Mouse (Mus musculus) ovary, postnatal 36 days (tissue): ENCODE results near the gene Nutf2-ps1.
"Not testable (repeated sequence)": the region's sequence is repeated elsewhere in the genome, so short reads cannot be mapped to it uniquely, and the experiment has no call there.

Experiments used
- DNase-seq: peaks from one replicate; pipeline ENCODE4 v3.0.0; 2022; ENCODE audit warnings: low spot score, mixed read lengths

Nutf2-ps1 gene

DNA sequence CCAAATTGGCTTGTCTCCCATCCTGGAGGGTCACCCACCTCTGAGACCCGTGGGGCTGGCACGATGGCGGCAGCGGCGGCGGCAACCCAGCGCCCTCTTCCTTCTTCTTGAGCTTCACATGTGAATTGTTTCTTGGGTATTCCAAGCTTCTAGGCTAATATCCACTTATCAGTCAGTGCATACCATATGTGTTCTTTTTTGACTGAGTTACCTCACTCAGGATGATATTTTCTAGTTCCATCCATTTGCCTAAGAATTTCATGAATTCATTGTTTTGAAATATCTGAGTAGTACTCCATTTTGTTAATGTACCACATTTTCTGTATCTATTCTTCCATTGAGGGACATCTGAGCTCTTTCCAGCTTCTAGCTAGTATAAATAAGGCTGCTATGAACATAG, at the start of gene Nutf2-ps1:
TSS of gene Nutf2-ps1 (minus strand) at position 101 of the 400 bp plus-strand sequence.
- not testable (repeated sequence) for DNase-seq

- no peak for DNase-seq
Measured at GRCm38 (mm10) chr19:53638041-53638440, 49.2 kb upstream of the Nutf2-ps1 start.

- no peak for DNase-seq
Measured at GRCm38 (mm10) chr19:53621681-53622080, 32.8 kb upstream of the Nutf2-ps1 start.

- no peak for DNase-seq
Measured at GRCm38 (mm10) chr19:53608921-53609320, 20.1 kb upstream of the Nutf2-ps1 start.

- DNase-seq = no peak
Measured at GRCm38 (mm10) chr19:53601363-53601655, 12.4 kb upstream of the Nutf2-ps1 start.

DNA sequence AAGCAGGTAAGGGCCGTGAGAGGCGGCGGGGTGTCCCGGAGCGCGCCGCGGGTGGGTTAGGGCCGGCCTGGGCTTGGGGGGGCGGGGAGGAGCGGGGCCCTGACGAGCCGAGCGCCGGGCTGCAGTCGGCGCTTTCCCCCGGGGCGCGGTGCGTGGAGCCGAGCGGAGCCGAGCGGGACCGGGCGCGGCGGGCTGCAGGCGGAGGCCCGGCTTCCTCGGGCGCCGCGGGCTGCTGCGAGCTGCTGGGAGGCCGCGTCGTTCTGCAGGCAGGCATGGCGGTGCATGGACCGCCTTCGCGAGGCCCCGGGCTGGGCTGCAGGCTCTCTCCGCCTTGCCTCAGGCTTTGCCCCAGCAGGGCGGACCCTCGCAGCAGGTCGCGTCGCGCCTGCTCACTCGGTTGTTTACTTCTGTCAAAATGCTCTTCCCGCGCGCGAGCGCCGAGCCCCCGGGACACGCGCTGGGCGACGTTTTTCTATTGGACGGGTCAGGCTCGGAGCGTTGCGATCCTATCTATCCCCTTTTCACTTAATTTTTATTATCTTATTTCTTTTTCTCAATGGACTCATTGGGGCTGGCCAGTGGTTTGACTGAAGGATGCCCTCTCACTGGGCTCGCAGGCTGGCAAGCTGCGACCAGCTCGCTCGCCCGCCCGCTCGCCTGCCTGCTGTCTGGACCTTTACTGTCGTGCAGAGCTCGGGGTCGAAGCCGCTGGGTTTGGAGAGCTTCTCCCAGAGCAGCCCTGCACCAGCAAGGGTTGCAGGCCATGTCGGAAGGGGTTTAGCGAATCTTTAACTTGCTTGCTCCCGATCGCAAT, 11.9 kb upstream of the Nutf2-ps1 start:
- DNase-seq = peak; percentile 68

DNA sequence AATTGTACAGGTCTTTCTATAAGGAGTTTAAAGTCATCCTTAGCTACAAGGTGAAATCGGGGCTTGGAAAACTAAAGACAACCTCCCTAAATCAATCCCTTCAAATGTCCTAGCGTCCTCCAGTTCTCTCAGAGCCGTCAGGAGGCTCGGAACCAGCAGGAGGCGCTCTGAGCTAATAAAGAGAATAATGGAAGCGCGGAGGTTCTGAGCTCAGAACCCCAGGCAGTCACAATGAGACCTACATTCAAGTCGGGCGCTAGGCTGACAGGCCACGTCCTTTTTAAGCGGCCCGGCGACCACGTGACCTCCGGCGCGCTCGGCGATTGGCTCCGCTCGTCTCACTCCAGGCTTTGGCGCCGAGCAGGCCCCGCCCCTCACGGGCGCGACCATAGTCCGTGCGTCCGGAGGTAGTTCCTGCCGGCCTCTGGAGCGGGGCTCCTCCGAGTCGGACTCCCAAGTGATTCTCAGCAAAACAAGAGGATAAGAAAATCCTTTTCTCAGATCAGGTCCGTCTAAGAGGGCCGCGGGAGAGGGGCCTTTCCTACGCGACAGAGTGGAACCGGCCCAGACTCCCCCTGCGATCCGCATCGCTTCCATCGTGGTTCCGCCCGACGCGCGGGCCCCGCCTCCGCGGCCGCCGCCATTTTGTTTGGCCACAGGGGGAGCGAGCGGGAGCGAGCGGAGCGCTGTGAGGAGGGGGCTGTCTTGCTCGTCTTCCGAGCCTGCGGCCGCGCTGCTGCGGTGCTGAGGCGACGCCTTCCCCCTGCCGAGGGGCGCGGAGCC, 11.1 kb upstream of the Nutf2-ps1 start, which contains the start of gene Smc3:
TSS of gene Smc3 (plus strand) at position 642 of the 783 bp plus-strand sequence.
- DNase-seq = peak; percentile 99

DNA sequence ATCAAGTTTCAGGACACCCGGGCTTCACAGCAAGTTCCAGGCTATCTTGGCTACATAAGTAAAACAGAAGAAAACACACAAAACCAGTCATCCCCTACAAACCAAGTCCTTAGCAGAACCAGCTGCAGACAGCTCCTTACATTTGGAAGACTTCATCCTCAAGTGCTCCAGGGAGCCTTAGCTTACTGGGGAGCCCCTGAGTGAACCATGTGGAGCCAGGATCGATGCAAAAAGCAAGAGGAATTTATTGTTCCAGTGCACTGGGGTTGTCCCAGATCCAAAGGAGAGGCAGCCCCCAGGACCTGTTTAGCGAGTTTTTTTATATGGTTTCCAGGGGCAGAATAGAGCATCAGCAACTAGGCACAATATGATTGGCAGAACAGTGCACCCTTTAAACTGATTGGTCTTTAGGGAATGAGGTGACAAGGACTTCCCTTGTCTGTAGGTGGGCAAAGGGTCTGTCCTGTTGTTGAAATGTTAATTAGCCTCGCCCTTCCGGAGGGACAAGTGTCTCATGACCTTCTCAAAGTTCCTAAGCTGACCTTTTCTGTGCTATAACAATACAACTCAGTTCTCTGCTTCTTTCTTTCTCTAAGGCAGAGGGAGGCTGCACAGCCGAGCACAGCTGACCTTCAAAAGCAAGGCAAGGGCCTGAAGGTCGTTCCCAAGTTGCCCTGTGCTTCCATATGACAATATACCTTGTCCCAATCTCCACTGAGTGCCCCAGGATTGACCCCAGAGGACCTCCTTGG, 8.0 kb upstream of the Nutf2-ps1 start:
- no peak for DNase-seq

GRCm38 (mm10) chr19:53587686-53588085, 1.2 kb downstream of the Nutf2-ps1 start:
- DNase-seq = not testable (repeated sequence)

DNA sequence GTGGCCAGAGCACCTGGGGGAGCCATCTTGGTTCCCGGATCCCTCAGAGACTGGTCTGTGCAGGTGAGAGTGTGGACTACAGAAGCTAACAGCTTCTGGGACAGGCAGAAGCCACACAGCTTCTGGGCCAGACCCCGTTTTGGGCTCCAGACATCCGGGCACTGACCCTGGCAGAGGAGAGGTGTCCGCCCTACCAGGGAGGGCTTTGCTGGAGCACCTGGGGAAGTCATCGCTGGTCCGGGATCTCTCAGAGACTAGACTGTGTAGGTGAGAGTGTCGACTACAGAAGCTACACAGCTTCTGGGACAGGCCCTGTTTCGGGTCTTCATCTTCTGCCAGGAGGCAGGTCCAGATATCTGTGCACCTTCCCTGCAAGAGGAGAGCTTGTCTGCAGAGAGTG, 8.6 kb downstream of the Nutf2-ps1 start:
- not testable (repeated sequence) for DNase-seq

DNA sequence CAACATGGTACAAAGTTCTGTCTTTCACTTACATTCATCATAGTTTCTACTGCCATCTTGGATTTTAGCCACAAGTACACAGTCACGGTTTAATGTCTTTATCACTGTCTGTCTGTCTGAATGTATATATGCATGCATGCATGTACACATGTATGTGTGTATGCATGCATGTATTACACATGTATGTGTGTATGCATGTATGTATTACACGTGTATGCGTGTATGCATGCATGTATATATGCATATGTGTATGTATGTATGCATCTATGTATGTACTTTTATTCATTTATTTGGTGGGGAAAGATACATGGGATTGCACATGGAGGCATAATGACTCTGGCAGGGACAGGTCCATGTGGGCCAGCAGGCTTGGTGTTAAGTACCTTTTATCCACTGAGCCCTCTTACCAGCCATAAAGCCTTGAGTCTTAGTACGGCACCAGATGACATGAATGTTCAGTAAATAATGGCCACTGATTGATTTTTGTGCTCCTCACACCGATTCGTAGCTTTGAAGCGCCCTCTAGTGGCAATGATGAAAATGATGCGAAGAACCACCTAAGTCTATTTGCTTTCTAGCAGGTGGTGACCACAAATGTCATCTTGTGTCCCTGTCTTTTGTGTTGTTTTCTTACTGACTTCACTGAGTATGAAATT, 10.1 kb downstream of the Nutf2-ps1 start:
- no peak for DNase-seq

DNA sequence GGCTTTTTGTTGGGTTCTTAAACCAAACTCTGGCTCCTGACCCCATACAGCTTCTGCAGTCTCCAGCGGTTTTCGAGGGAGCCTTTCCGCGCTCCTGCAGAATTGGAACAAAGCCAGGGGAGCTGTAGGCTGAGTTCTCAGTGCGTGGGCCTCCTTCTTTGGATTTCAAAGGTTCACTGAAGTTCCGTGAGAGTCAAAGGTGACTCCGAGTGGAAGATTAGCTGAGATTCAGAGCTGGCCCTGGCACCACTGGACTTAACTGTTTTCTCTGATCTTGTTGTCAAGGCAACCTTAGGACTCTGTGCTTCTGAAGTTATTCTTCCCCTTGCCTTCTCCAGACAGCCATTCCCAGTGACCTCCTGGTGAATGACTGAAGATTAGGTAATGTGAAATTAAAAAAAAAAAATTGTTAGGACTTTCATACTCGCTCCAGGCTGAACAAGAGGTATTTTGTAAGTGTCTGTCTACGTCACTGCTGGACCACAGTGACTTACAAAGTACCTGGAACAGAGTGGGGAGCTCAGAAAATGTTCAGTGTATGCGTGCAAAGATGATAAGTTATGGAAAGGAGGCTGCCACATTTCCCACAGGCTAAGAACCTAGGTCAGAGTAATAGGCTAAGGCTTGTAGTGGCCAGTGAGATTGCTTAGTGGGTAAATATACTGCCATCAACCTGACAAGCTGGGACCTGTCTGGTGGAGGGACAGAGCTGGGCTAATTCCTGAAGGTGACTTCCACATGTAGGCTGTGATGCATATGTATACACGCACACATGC, 11.7 kb downstream of the Nutf2-ps1 start:
- DNase-seq = peak; percentile 32

DNA sequence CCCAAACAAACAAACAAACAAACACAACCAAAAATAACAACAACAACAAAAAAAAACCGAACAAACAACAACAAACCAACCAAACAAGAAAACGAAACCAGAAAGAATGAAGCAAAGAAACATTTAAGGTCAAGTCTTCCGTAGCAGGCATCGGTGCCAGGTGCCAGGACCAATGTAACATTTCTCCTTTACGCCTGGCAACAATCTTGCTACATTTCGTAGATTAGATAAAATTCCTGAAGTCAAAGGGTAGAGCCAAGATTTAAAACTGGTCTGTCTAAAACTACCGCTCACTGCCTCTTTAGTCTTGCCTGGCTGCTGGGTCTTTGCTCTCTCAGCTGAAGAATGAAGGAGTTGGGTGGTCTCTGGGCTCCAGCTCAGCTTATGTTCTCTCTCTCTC, 12.8 kb downstream of the Nutf2-ps1 start:
- DNase-seq = no peak

DNA sequence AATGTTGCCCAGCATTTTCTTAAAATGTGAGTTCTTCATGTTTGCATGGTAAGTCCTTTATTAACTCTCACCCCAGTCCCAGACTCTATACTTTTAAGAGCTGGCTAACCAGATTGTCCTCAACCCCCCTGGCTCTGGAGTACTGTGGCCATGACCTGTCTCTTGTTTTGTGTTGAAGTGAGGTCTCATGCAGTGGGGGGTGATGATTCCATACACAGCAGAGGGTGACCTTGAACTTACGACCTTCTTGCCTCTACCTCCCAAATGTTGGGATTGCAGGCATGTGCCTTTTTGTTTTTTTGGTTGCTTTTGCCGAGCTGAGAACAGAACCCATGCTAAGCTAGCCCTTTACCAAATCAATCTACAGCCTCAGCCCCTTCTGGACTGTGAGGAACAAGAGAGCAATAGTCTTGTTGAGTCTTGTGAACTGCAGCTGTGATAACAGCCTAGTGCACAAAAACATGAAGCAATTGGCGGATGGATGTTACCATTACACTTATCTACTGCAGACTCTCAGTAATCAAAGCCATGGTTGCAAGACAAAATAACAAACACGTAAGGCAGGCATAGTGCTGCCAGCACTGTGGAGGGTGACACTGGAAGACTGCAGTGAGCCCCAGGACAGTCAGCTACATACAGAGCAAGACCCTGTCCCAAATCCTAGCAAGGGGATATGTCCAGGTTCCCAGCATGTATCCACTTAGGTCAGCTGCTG, 13.4 kb downstream of the Nutf2-ps1 start:
- DNase-seq = peak; percentile 46

- no peak for DNase-seq
Measured at GRCm38 (mm10) chr19:53574546-53574945, 14.3 kb downstream of the Nutf2-ps1 start.

DNA sequence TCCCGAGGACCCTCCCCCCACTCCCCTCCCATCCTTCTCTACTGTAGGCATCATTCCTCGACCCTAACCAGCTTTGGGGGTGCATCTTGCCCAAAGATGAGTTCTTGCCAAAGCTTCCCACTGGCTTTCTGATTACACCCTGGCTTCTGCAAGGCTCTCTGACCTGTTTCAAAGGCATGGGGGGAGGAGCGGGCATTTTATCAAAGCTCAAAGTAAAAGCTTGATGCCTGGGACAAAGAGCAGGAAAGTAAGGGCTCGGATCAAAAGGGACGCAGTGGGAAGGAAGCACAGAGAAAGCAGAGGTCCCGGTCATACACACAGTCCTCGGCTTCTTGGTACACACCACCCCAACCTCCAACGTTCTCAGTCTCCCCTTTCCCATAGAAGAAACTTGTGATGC, 14.7 kb downstream of the Nutf2-ps1 start:
- DNase-seq = no peak

DNA sequence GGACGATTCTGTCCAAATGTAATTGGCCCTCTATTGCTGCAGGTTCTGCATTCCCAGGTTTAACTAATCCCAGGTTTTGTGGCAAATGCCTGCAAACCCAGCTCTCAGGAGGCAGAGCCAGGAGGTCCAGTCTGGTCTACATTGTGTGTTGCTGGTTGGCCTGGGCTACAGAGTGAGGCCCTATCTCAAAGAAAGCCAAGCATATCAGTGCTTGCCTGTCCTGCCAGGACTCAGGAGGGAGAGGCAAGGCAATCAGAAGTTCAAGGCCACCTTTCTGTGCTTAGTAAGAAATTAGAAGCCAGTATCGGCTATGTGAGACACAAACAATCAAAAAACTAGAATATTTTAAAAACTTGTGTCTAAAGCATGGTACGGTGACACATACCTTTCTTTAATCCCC, 15.7 kb downstream of the Nutf2-ps1 start:
- no peak for DNase-seq

GRCm38 (mm10) chr19:53572607-53573006, 16.3 kb downstream of the Nutf2-ps1 start:
- DNase-seq = no peak

- no peak for DNase-seq
Measured at GRCm38 (mm10) chr19:53571501-53572428, 17.1 kb downstream of the Nutf2-ps1 start.
